In genomic region chr4:24429929-24430752, GRCm38 (mm10) we compare ENCODE assay signal across 15 mouse cellular contexts.
DNase-seq lines count a peak whose midpoint lies in the region; ATAC-seq and TF ChIP-seq lines count a peak whose summit lies in the region.
"Had no signal": no experiment of that assay in that cellular context is flagged by ENCODE, and none has a peak within 500 bp of the region (broad histone marks: within the 10 kb centered on the region; RNA-seq: fewer than 3 reads in every experiment).

No protein-coding gene starts in this region.

- H3K27ac ChIP-seq in left cerebral cortex, adult 2 months: no peak overlapping the region
- H3K27ac ChIP-seq in hindbrain, embryonic 13.5 days: peak overlapping the region; percentile 73
- peak overlapping the region; percentile 69 for H3K27ac ChIP-seq in midbrain, embryonic 15.5 days
- H3K27ac ChIP-seq in kidney, adult 2 months (ENCODE audit: insufficient read depth, low read depth, low read length): no peak overlapping the region
- no peak overlapping the region for H3K27ac ChIP-seq in gastrocnemius, adult 2 months

- H3K4me1 ChIP-seq in hindbrain, embryonic 13.5 days (replicated peaks): peaks cover 14% of the 10 kb centered on the region
- H3K4me1 ChIP-seq in midbrain, embryonic 15.5 days: peaks cover 6% of the 10 kb centered on the region; the same call in 1 of the 2 replicates
- H3K4me1 ChIP-seq in kidney, adult 2 months (ENCODE audit: control insufficient read depth, insufficient read depth, low read length): no peaks in the 10 kb centered on the region

- TF ChIP-seq POLR2A in kidney, adult 2 months (IDR thresholded peaks at IDR 0.05; ENCODE audit: low read depth, low read length): no peak

- intact Hi-C loops in left cerebral cortex, adult 2 months (cut with DNase I): no loop called here
- intact Hi-C loops in gastrocnemius, adult 2 months (cut with DNase I): no loop called here

- DNase-seq in left cerebral cortex, adult 2 months (ENCODE audit: extremely low spot score in 1 of 2, low spot score in 2 of 2): no peak
- DNase-seq in left cerebral cortex, adult 18-20 months (ENCODE audit: low spot score in 2 of 2): no peak
- DNase-seq in kidney, adult 2 months: no peak
- no peak for DNase-seq in gastrocnemius, adult 2 months
- no peak for DNase-seq in gastrocnemius, postnatal 10 days
- DNase-seq: cerebellum, adult 8-10 months; gastrocnemius, postnatal 14 days; liver; lung, postnatal 14 days; thymus, postnatal 36 days had no signal

- peak overlapping the region; percentile 62 for H3K9ac ChIP-seq in hindbrain, embryonic 13.5 days
- peak overlapping the region; percentile 49 for H3K9ac ChIP-seq in midbrain, embryonic 15.5 days

- ATAC-seq in hindbrain, embryonic 13.5 days (ENCODE audit: low FRiP score): peak; percentile 53; the same call in 1 of the 2 replicates
- peak; percentile 70 for ATAC-seq in midbrain, embryonic 15.5 days (replicated peaks)
- ATAC-seq in inflammation-experienced regulatory T-cells, adult 6 months: no peak

- no peaks in the 10 kb centered on the region for H3K27me3 ChIP-seq in hindbrain, embryonic 13.5 days
- no peaks in the 10 kb centered on the region for H3K27me3 ChIP-seq in midbrain, embryonic 15.5 days (replicated peaks)
- H3K27me3 ChIP-seq in kidney, adult 2 months (replicated peaks; ENCODE audit: control insufficient read depth, insufficient read depth, low read length): no peaks in the 10 kb centered on the region

- H3K4me2 ChIP-seq in hindbrain, embryonic 13.5 days: peak overlapping the region; percentile 50
- H3K4me2 ChIP-seq in midbrain, embryonic 15.5 days: peak overlapping the region; percentile 46
- H3K4me2 ChIP-seq: heart, embryonic 11.5 days had no signal

- no peaks in the 10 kb centered on the region for H3K9me3 ChIP-seq in hindbrain, embryonic 13.5 days
- no peaks in the 10 kb centered on the region for H3K9me3 ChIP-seq in midbrain, embryonic 15.5 days

- 27% methylated on average over 8 of the region's 8 CpGs for WGBS in hindbrain, embryonic 13.5 days
- 21% methylated on average over 8 of the region's 8 CpGs for WGBS in midbrain, embryonic 15.5 days
- WGBS in kidney, adult 2 months: 54% methylated on average over 8 of the region's 8 CpGs

- H3K4me3 ChIP-seq in left cerebral cortex, adult 2 months: peak overlapping the region; percentile 31
- peak overlapping the region; percentile 35 for H3K4me3 ChIP-seq in hindbrain, embryonic 13.5 days
- peak overlapping the region; percentile 37 for H3K4me3 ChIP-seq in midbrain, embryonic 15.5 days
- no peak overlapping the region for H3K4me3 ChIP-seq in kidney, adult 2 months (ENCODE audit: insufficient read depth, low read depth, low read length)
- no peak overlapping the region for H3K4me3 ChIP-seq in gastrocnemius, adult 2 months
- H3K4me3 ChIP-seq: erythroblast, embryonic 14.5 days had no signal

- H3K36me3 ChIP-seq in hindbrain, embryonic 13.5 days: no peaks in the 10 kb centered on the region
- H3K36me3 ChIP-seq in midbrain, embryonic 15.5 days (replicated peaks): no peaks in the 10 kb centered on the region
- H3K36me3 ChIP-seq in kidney, adult 2 months (ENCODE audit: control insufficient read depth, insufficient read depth, low read length): no peaks in the 10 kb centered on the region

- no peak for TF ChIP-seq CTCF in left cerebral cortex, adult 2 months (IDR thresholded peaks at IDR 0.05)
- no peak for TF ChIP-seq CTCF in kidney, adult 2 months (conservative IDR thresholded peaks at IDR 0.05; ENCODE audit: insufficient read depth, insufficient read length, low read depth, low read length)
- no peak for TF ChIP-seq CTCF in gastrocnemius, adult 2 months (IDR thresholded peaks at IDR 0.05)

Comparison
In these comparisons a context has a peak if more than half of its experiments do, and no peak if none do; other contexts are left out.
1. H3K27ac ChIP-seq: peak in hindbrain, embryonic 13.5 days (single experiment) and midbrain, embryonic 15.5 days (single experiment); none in left cerebral cortex, adult 2 months (single experiment), kidney, adult 2 months (single experiment) and gastrocnemius, adult 2 months (single experiment).
2. H3K4me3 ChIP-seq: peak in left cerebral cortex, adult 2 months (single experiment), hindbrain, embryonic 13.5 days (single experiment) and midbrain, embryonic 15.5 days (single experiment); none in kidney, adult 2 months (single experiment) and gastrocnemius, adult 2 months (single experiment).